Mouse (Mus musculus) thymus, adult 2 months (tissue): Measurements from ENCODE around the gene Ago1. TPM values are rescaled to one million over a fixed set of nuclear protein-coding genes. Genes with fewer than 3 reads are reported as not detected.

Experiments
- DNase-seq: peaks from one replicate; pipeline ENCODE4 v3.0.0; 2021
- H3K27ac ChIP-seq: fragments of 200-500 bp; 2 replicates; pipeline ENCODE4 v1.5.1; 2012; ENCODE audit warnings: low read length, control low read depth; ENCODE audit not compliant: control insufficient read depth, insufficient read depth
- H3K27me3 ChIP-seq: fragments of 200-500 bp; 2 replicates; pipeline ENCODE4 v1.6.1; 2012; ENCODE audit warnings: mild to moderate bottlenecking, low read length, moderate library complexity, mixed read lengths; ENCODE audit not compliant: control insufficient read depth, insufficient read depth
- H3K36me3 ChIP-seq: fragments of 200-500 bp; 2 replicates; pipeline ENCODE4 v1.6.1; 2012; ENCODE audit warnings: mild to moderate bottlenecking, low read length, moderate library complexity; ENCODE audit not compliant: control insufficient read depth, insufficient read depth
- H3K4me1 ChIP-seq: fragments of 200-500 bp; replicated peaks from 2 replicates; pipeline ENCODE4 v1.6.1; 2012; ENCODE audit warnings: low read length; ENCODE audit not compliant: control insufficient read depth, insufficient read depth
- H3K4me3 ChIP-seq: fragments of 200-500 bp; 2 replicates; pipeline ENCODE4 v1.5.1; 2012; ENCODE audit warnings: mild to moderate bottlenecking, low read length, control low read depth, moderate library complexity; ENCODE audit not compliant: control insufficient read depth, insufficient read depth
- CTCF ChIP-seq: fragments of 200-500 bp; IDR thresholded peaks from 2 replicates; pipeline ENCODE4 v1.5.1; 2012; ENCODE audit warnings: mild to moderate bottlenecking, control low read depth, low read length, moderate library complexity, borderline replicate concordance; ENCODE audit not compliant: control insufficient read depth, poor library complexity, insufficient read depth; ENCODE audit errors: extremely low read depth
- POLR2A ChIP-seq: fragments of 200-500 bp; IDR thresholded peaks from 2 replicates; pipeline ENCODE4 v1.6.1; 2012; ENCODE audit warnings: mild to moderate bottlenecking, low read length, control low read depth, moderate library complexity; ENCODE audit not compliant: control insufficient read depth, poor library complexity, insufficient read depth; ENCODE audit errors: extremely low read depth
- WGBS: fragments of 180-500 bp; shearing (Covaris S2); methylation state at CpG from one replicate; pipeline ENCODE4 v1.1.7; 2018; 5-methylcytosine and 5-hydroxymethylcytosine counted together
- polyA plus RNA-seq: library from polyadenylated mRNA; depleted of rRNA; stranded (reverse); fragments of >200 nt; gene quantifications from 2 replicates; pipeline ENCODE4 v1.2.3, GENCODE M21; 2012

The Ago1 gene
- polyA plus RNA-seq, 1 experiment: 46.4 TPM

DNA sequence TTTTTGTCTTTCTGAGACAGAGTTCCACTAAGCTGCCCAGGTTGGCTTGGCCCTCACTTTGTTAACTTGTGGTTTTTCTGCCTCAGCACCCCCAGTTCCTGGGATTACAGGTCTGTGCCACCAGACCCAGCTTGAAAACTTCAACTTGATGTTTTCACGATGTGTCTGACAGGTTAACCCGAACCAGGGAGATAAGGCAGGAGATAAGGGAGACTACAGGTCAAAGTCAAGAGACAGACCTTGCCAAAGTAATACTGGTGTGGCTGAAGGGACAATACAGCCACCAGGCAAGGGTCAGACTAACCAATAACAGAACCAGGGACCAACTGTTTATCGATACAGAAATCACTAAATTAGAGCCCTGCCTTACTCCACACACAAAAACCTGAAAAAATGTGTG is 11.9 kb upstream of the Ago1 start:
- no peak for TF ChIP-seq CTCF
- no peak for TF ChIP-seq POLR2A
- no peak for DNase-seq
- Histone ChIP-seq H3K4me3 (no peak overlapping the region), H3K27me3 (no peaks in the 10 kb centered on the region), H3K27ac (no peak overlapping the region), H3K36me3 (no peaks in the 10 kb centered on the region), H3K4me1 (0 out of 2 replicates have a peak, but pooled peaks cover 2% of the 10 kb centered on the region)
- 67% methylated on average over 3 of the region's 3 CpGs for WGBS

DNA sequence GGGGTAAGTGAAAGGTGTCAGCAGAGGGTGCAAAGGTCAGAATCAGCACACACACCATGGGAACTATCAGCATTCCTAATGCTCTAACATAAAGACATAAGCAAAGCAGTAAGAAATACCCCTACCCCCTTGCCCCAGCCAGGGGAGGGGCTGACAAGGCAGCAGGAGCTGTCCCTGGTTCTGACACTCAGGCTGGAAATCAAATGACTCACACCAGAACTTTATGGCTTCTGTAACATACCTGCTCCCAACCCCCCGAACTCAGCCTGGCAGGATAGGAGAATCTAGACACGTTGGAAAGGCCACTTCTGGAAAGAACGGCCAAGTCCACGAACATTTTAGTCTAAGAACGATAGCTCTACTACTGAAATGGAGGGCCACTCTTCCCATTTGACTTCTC is 4.6 kb upstream of the Ago1 start:
- no peaks in the 10 kb centered on the region for H3K27me3 ChIP-seq
- DNase-seq: no peak
- TF ChIP-seq CTCF (no peak), POLR2A (no peak)
- H3K4me1 ChIP-seq: peaks cover 4% of the 10 kb centered on the region
- H3K27ac ChIP-seq: no peak overlapping the region
- H3K4me3 ChIP-seq: no peak overlapping the region
- WGBS: 73% methylated on average over 5 of the region's 5 CpGs
- H3K36me3 ChIP-seq: no peaks in the 10 kb centered on the region

DNA sequence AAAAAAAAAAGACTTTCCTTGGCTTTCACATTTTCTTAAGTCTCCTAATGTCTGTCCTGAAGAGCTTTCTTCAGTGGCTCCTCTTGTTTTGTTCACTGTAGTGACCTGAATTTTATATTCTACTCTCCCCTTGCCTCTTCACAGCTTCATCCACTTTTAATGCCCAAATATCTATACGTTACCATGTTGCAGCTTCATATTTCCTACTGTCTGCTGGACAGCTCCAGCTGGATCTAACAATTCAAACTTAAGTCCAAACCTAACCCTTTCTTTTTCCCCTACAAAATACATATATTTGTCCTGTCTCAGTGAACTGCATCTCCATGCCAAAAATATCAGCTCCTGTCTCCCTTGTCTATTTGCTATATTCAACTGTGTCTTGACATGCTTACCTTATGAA is 951 bp upstream of the Ago1 start:
- Histone ChIP-seq H3K4me3 (no peak overlapping the region), H3K27me3 (no peaks in the 10 kb centered on the region), H3K27ac (no peak overlapping the region), H3K36me3 (no peaks in the 10 kb centered on the region), H3K4me1 (peaks cover 19% of the 10 kb centered on the region)
- TF ChIP-seq CTCF: no peak
- no peak for TF ChIP-seq POLR2A
- DNase-seq: no peak
- WGBS: 67% methylated on average over 1 of the region's 1 CpGs

DNA sequence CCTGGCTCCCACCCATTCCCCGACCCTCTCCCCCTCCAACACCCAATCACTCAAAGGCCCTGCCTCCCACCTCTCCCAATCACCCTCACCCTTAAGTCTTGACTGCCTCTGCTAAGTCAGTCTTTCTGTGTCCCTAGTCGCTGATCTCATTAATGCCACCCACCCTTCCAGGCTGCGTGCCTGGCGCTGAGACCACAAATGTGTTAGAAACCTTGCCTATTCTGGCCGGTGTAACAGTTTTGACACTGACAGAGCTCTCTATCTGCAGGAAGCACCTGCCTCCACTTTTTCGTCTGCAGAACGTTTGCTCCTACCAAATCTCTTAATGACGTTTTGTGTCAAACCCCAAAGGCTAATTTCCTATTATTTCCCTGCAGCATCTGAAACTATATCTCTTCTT is 542 bp upstream of the Ago1 start:
- 4% methylated on average over 8 of the region's 8 CpGs for WGBS
- H3K4me1 ChIP-seq: peaks cover 19% of the 10 kb centered on the region
- H3K27ac ChIP-seq: no peak overlapping the region
- no peak for TF ChIP-seq CTCF
- no peaks in the 10 kb centered on the region for H3K27me3 ChIP-seq
- no peak for DNase-seq
- peak overlapping the region; percentile 23 for H3K4me3 ChIP-seq
- H3K36me3 ChIP-seq: no peaks in the 10 kb centered on the region

DNA sequence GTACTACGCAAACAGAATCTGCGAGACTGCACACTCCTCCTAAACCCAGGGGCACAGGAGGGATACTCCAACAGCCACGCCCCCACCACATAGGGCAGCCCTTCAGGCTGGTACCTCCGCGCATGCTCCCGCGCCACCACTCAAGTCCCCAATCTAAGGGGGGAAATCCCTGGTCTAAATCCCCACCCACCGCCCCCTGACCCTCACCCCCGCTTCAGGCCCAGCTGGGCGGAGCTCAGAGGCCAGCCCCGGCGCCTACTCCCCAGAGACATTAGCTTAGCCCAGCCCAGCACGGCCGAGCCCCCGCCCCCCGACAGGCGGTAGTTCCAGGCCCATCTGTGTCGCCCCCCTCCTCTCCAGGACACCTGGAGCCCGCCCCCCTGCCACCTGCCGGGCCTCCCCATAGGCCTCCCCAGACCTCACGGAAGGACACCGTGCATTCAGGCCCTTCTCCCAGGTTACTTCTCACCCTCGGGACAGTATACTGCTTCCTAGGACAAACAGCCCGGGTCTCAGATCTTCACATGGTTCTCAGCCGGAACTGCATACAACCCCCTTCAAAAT is 580 bp downstream of the Ago1 start:
- H3K27ac ChIP-seq: peak overlapping the region; percentile 51; the same call in 1 of the 2 replicates
- peak overlapping the region; percentile 83 for H3K4me3 ChIP-seq
- TF ChIP-seq CTCF (no peak), POLR2A (no peak)
- H3K4me1 ChIP-seq: peaks cover 19% of the 10 kb centered on the region
- H3K36me3 ChIP-seq: no peaks in the 10 kb centered on the region
- WGBS: 3% methylated on average over 25 of the region's 25 CpGs
- DNase-seq: peak; percentile 74
- H3K27me3 ChIP-seq: no peaks in the 10 kb centered on the region

DNA sequence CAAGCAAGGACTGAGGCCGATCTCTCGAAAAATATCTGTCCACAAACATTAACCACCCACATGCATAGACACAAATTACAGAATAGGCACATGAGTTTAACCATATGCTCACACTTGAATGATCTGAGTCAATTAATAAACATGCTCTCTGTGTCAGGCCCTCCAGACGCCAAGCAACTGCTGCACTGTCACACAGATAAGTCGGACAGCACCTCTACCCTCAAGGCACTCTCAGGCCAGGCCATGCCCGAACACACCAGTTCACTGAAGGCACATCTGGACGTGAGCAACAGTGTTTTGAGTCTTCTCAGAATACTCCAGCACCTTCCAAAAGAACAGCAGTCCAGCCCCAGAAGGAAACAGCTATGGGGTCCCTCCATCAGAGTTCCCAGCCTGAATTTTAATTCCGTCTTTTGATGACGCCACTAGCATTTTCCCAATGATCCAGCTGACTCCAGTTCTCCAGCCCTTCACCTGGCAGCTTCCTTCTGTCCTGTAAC is 2.1 kb downstream of the Ago1 start:
- DNase-seq: no peak
- 82% methylated on average over 8 of the region's 8 CpGs for WGBS
- peaks cover 19% of the 10 kb centered on the region for H3K4me1 ChIP-seq
- no peak overlapping the region for H3K4me3 ChIP-seq
- no peaks in the 10 kb centered on the region for H3K27me3 ChIP-seq
- H3K27ac ChIP-seq: no peak overlapping the region
- no peaks in the 10 kb centered on the region for H3K36me3 ChIP-seq
- TF ChIP-seq CTCF (no peak), POLR2A (no peak)

DNA sequence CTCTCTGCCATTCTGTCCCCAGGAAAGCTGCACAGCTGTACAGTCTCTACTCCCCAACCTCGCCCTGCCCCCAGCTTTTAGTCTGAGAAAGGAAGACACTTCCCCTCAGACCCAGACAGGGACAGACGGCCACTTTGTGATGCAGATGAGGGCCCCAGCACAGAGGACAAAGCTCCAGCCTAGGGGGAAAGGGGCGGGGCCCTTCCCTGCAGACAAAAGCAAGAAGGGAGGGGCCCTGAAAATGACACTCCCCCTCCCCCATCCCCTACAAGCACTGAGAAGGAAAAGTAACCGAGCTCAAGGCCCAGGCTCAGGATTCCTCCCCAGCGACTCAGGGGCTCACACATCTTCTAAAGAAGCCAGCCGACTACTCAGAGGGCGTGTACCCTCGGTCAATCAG is 2.5 kb downstream of the Ago1 start:
- 42% methylated on average over 8 of the region's 8 CpGs for WGBS
- peak; percentile 28 for DNase-seq
- H3K4me3 ChIP-seq: no peak overlapping the region

More for the DNA sequence above, 2.5 kb downstream of the Ago1 start:
- H3K27me3 ChIP-seq: no peaks in the 10 kb centered on the region
- no peaks in the 10 kb centered on the region for H3K36me3 ChIP-seq
- TF ChIP-seq CTCF (no peak), POLR2A (no peak)
- H3K4me1 ChIP-seq: peaks cover 19% of the 10 kb centered on the region
- no peak overlapping the region for H3K27ac ChIP-seq
